Mouse (Mus musculus) forebrain, postnatal 0 days (tissue): ENCODE data around the gene Fmo1. TPM values are rescaled to one million over a fixed set of nuclear protein-coding genes. Genes with fewer than 3 reads are reported as not detected.

ENCODE experiments used
- ATAC-seq: fragments of 200-750 bp; cut with Nextera tagmentation; 2 replicates; pipeline ENCODE4 v1.8.0; 2017; ENCODE audit warnings: mild to moderate bottlenecking, moderate library complexity
- DNase-seq: peaks from one replicate; pipeline ENCODE4 v3.0.0-alpha.2; 2015
- H3K27ac ChIP-seq: fragments of 300-500 bp; sonication (generic); 2 replicates; pipeline ENCODE4 v1.5.1; 2014; ENCODE audit warnings: low read depth, mild to moderate bottlenecking, antibody characterized with exemption, low read length, moderate library complexity, mixed read lengths
- H3K27me3 ChIP-seq: fragments of 300-500 bp; sonication (generic); 2 replicates; pipeline ENCODE4 v1.6.1; 2014; ENCODE audit warnings: mild to moderate bottlenecking, low read length, mixed read lengths; ENCODE audit not compliant: insufficient read depth
- H3K36me3 ChIP-seq: fragments of 300-500 bp; sonication (generic); 2 replicates; pipeline ENCODE4 v1.6.1; 2014; ENCODE audit warnings: mild to moderate bottlenecking, moderate library complexity; ENCODE audit not compliant: insufficient read depth
- H3K4me1 ChIP-seq: fragments of 300-500 bp; sonication (generic); 2 replicates; pipeline ENCODE4 v1.6.1; 2014; ENCODE audit warnings: antibody characterized with exemption; ENCODE audit not compliant: insufficient read depth
- H3K4me2 ChIP-seq: fragments of 300-500 bp; sonication (generic); 2 replicates; pipeline ENCODE4 v1.6.1; 2014; ENCODE audit warnings: low read depth, mild to moderate bottlenecking, moderate library complexity
- H3K4me3 ChIP-seq: fragments of 300-500 bp; sonication (generic); 2 replicates; pipeline ENCODE4 v1.5.1; 2014; ENCODE audit warnings: low read depth, low read length, mixed read lengths
- H3K9ac ChIP-seq: fragments of 300-500 bp; sonication (generic); 2 replicates; pipeline ENCODE4 v1.6.1; 2014; ENCODE audit warnings: mild to moderate bottlenecking
- H3K9me3 ChIP-seq: fragments of 300-500 bp; sonication (generic); 2 replicates; pipeline ENCODE4 v1.6.1; 2016; ENCODE audit warnings: low read length
- CTCF ChIP-seq: sonication (generic); IDR thresholded peaks from 2 replicates; pipeline ENCODE4 v1.5.1; 2016; ENCODE audit warnings: antibody characterized with exemption, control low read depth, low read depth
- WGBS: fragments of 180-500 bp; shearing (Covaris S2); extraction: QIAGEN DNeasy Blood & Tissue Kit; methylation state at CpG from one replicate; pipeline ENCODE4 v1.1.7; 2014; 5-methylcytosine and 5-hydroxymethylcytosine counted together
- polyA plus RNA-seq: library from polyadenylated mRNA; unstranded; fragments of >200 nt; fragmentation: Nextera tagmentation; extraction: Ambion mirVana; gene quantifications from 2 replicates; pipeline ENCODE4 v1.2.1, GENCODE M21; 2015
- total RNA-seq: library from RNA; depleted of rRNA; stranded (reverse); fragments of >200 nt; gene quantifications from 2 replicates; pipeline ENCODE4 v1.2.3, GENCODE M21; 2014

The Fmo1 gene
- total and polyA plus RNA-seq, 2 experiments from 2014 or later, result 33.2 to 46.8 TPM

- H3K4me2 ChIP-seq, result no peak overlapping the region
- no peak overlapping the region for H3K9ac ChIP-seq
- no peaks in the 10 kb centered on the region for H3K9me3 ChIP-seq
- H3K4me3 ChIP-seq, result no peak overlapping the region
- DNase-seq (no peak), ATAC-seq (no peak)
- no peaks in the 10 kb centered on the region for H3K27me3 ChIP-seq
- H3K4me1 ChIP-seq, result no peaks in the 10 kb centered on the region
- H3K36me3 ChIP-seq, result no peaks in the 10 kb centered on the region
- no peak overlapping the region for H3K27ac ChIP-seq
- 76% methylated on average over 6 of the region's 6 CpGs for WGBS
- no peak for TF ChIP-seq CTCF
Observed at GRCm38 (mm10) chr1:162891980-162892451, 25.6 kb upstream of the Fmo1 start.

- 90% methylated on average over 12 of the region's 12 CpGs for WGBS
- no peak for DNase-seq
- no peak overlapping the region for H3K9ac ChIP-seq
- H3K4me3 ChIP-seq, result no peak overlapping the region
- H3K9me3 ChIP-seq, result no peaks in the 10 kb centered on the region
- TF ChIP-seq CTCF, result no peak
- no peak overlapping the region for H3K27ac ChIP-seq
- no peak overlapping the region for H3K4me2 ChIP-seq
- H3K4me1 ChIP-seq, result no peaks in the 10 kb centered on the region
- no peaks in the 10 kb centered on the region for H3K27me3 ChIP-seq
- ATAC-seq, result no peak
- H3K36me3 ChIP-seq, result no peaks in the 10 kb centered on the region
Observed at GRCm38 (mm10) chr1:162888646-162889045, 22.2 kb upstream of the Fmo1 start.

GRCm38 (mm10) chr1:162887644-162888043 is 21.2 kb upstream of the Fmo1 start:
- no peak overlapping the region for H3K4me3 ChIP-seq
- ATAC-seq (no peak), DNase-seq (no peak)
- no peaks in the 10 kb centered on the region for H3K9me3 ChIP-seq
- no peaks in the 10 kb centered on the region for H3K27me3 ChIP-seq
- no peak overlapping the region for H3K9ac ChIP-seq
- H3K4me2 ChIP-seq, result no peak overlapping the region
- no peak for TF ChIP-seq CTCF
- H3K27ac ChIP-seq, result no peak overlapping the region
- 97% methylated on average over 7 of the region's 7 CpGs for WGBS
- H3K4me1 ChIP-seq, result no peaks in the 10 kb centered on the region
- H3K36me3 ChIP-seq, result no peaks in the 10 kb centered on the region

GRCm38 (mm10) chr1:162886138-162886816 is 19.9 kb upstream of the Fmo1 start:
- Histone ChIP-seq H3K27me3 (no peaks in the 10 kb centered on the region), H3K4me3 (no peak overlapping the region), H3K9me3 (no peaks in the 10 kb centered on the region), H3K36me3 (no peaks in the 10 kb centered on the region), H3K4me1 (no peaks in the 10 kb centered on the region), H3K27ac (no peak overlapping the region), H3K4me2 (no peak overlapping the region), H3K9ac (no peak overlapping the region)
- ATAC-seq (no peak), DNase-seq (no peak)
- TF ChIP-seq CTCF, result no peak
- WGBS, result 89% methylated on average over 11 of the region's 11 CpGs

GRCm38 (mm10) chr1:162882681-162883080 is 16.3 kb upstream of the Fmo1 start:
- no peak for TF ChIP-seq CTCF
- H3K9ac ChIP-seq, result no peak overlapping the region
- no peak overlapping the region for H3K27ac ChIP-seq
- H3K4me3 ChIP-seq, result no peak overlapping the region
- H3K27me3 ChIP-seq, result no peaks in the 10 kb centered on the region
- H3K4me2 ChIP-seq, result no peak overlapping the region
- DNase-seq (no peak), ATAC-seq (no peak)
- H3K36me3 ChIP-seq, result no peaks in the 10 kb centered on the region
- no peaks in the 10 kb centered on the region for H3K4me1 ChIP-seq
- 83% methylated on average over 4 of the region's 4 CpGs for WGBS
- no peaks in the 10 kb centered on the region for H3K9me3 ChIP-seq

- H3K4me3 ChIP-seq, result no peak overlapping the region
- no peaks in the 10 kb centered on the region for H3K9me3 ChIP-seq
- no peaks in the 10 kb centered on the region for H3K27me3 ChIP-seq
- no peaks in the 10 kb centered on the region for H3K36me3 ChIP-seq
- no peaks in the 10 kb centered on the region for H3K4me1 ChIP-seq
- no peak for DNase-seq
- TF ChIP-seq CTCF, result peak; percentile 49
- H3K27ac ChIP-seq, result no peak overlapping the region
- ATAC-seq, result no peak
- H3K9ac ChIP-seq, result no peak overlapping the region
- H3K4me2 ChIP-seq, result no peak overlapping the region
- WGBS, result 65% methylated on average over 11 of the region's 11 CpGs
Observed at GRCm38 (mm10) chr1:162879595-162880369, 13.4 kb upstream of the Fmo1 start.

GRCm38 (mm10) chr1:162875091-162875490 is 8.7 kb upstream of the Fmo1 start:
- TF ChIP-seq CTCF, result no peak
- Histone ChIP-seq H3K27ac (no peak overlapping the region), H3K9me3 (no peaks in the 10 kb centered on the region), H3K27me3 (no peaks in the 10 kb centered on the region), H3K9ac (no peak overlapping the region), H3K4me2 (no peak overlapping the region), H3K4me3 (no peak overlapping the region), H3K36me3 (no peaks in the 10 kb centered on the region), H3K4me1 (no peaks in the 10 kb centered on the region)
- 88% methylated on average over 3 of the region's 3 CpGs for WGBS
- no peak for ATAC-seq
- DNase-seq, result no peak
